Mouse (Mus musculus) spleen, adult 2 months (tissue): ENCODE results near the gene Nup188.

Experiments
- CTCF ChIP-seq: fragments of 200-500 bp; IDR thresholded peaks from 2 replicates; pipeline ENCODE4 v1.5.1; 2011; ENCODE audit warnings: mild to moderate bottlenecking, inconsistent platforms; ENCODE audit not compliant: insufficient read depth, insufficient read length, insufficient replicate concordance; ENCODE audit errors: extremely low read depth
- POLR2A ChIP-seq: fragments of 200-500 bp; IDR thresholded peaks from 2 replicates; pipeline ENCODE4 v1.6.1; 2011; ENCODE audit warnings: low read depth, low read length, inconsistent platforms

- no peak for TF ChIP-seq CTCF
- TF ChIP-seq POLR2A, result no peak
Observed at GRCm38 (mm10) chr2:30379307-30379706, 93.1 kb downstream of the Nup188 start.
